Mouse (Mus musculus) mature B cell (primary cell): ENCODE data around the gene Ube2n.

Experiments used
- in situ Hi-C: fragments of 300-500 bp; cut with MboI; formaldehyde crosslinking; loops from 2 replicates; pipeline ENCODE4 v1.14.3; 2019

The Ube2n gene

GRCm38 (mm10) chr10:95589196-95589595 lies 74.3 kb downstream of the Ube2n start:
- in situ Hi-C loops: no loop called here

GRCm38 (mm10) chr10:95590196-95590595 lies 75.3 kb downstream of the Ube2n start:
- in situ Hi-C loops: no loop called here

GRCm38 (mm10) chr10:95591257-95591656 lies 76.3 kb downstream of the Ube2n start:
- in situ Hi-C loops: no loop called here

- in situ Hi-C loops: no loop called here
Observed at GRCm38 (mm10) chr10:95594414-95594813, 79.5 kb downstream of the Ube2n start.
